Comparison of ENCODE assay signal across 8 mouse cellular contexts in genomic region chr4:133212562-133213267, GRCm38 (mm10). TPM values are rescaled to one million over a fixed set of nuclear protein-coding genes. Genes with fewer than 3 reads are reported as not detected.
DNase-seq lines count a peak whose midpoint lies in the region; ATAC-seq and TF ChIP-seq lines count a peak whose summit lies in the region.

No protein-coding gene starts in this region.

- H3K4me1 ChIP-seq in hindbrain, embryonic 15.5 days (replicated peaks) = peaks cover 26% of the 10 kb centered on the region

- no peak for DNase-seq in Patski (ENCODE audit: low read depth, low spot score)
- peak; percentile 82 to 86 for DNase-seq in cerebellum, postnatal 36 days
- DNase-seq in gastrocnemius, adult 18-20 months (ENCODE audit: low spot score) = peak; percentile 84
- DNase-seq in left cerebral cortex, adult 11 months (ENCODE audit: low spot score) = peak; percentile 66
- DNase-seq in lung, postnatal 36 days = peak; percentile 88
- DNase-seq in right cerebral cortex, adult 18-20 months = peak; percentile 88
- peak; percentile 65 for DNase-seq in urinary bladder, postnatal 25 days (ENCODE audit: low spot score)

- H3K9ac ChIP-seq in hindbrain, embryonic 15.5 days = peak overlapping the region; percentile 63

- peak overlapping the region; percentile 88 for H3K4me2 ChIP-seq in hindbrain, embryonic 15.5 days

- no peak overlapping the region for H3K27ac ChIP-seq in hindbrain, embryonic 15.5 days (replicated peaks)

- no peaks in the 10 kb centered on the region for H3K9me3 ChIP-seq in hindbrain, embryonic 15.5 days

- in situ Hi-C loops in Patski (cut with MboI; ENCODE audit: low pct_unique_long_range_greater_than_20kb) = loop anchor here (5.0 to 10.0 kb wide), 2 partner anchors 205 to 268 kb away; no protein-coding TSS in a partner anchor

- H3K27me3 ChIP-seq in Patski = no peaks in the 10 kb centered on the region
- H3K27me3 ChIP-seq in hindbrain, embryonic 15.5 days = peaks cover 15% of the 10 kb centered on the region

- H3K36me3 ChIP-seq in hindbrain, embryonic 15.5 days = no peaks in the 10 kb centered on the region

- POLR2A ChIA-PET in Patski (lab: Charles Lee) = interaction anchor here (0.6 kb wide), 1 partner anchor 130 kb away, joined by 3 read pairs; no protein-coding TSS in a partner anchor

- H3K4me3 ChIP-seq in hindbrain, embryonic 15.5 days = peak overlapping the region; percentile 67

- no peak for TF ChIP-seq CTCF in Patski (IDR thresholded peaks at IDR 0.05)

- peak; percentile 40 for ATAC-seq in Patski
- peak; percentile 86 for ATAC-seq in hindbrain, embryonic 15.5 days (ENCODE audit: low FRiP score, low read depth)

- CTCF ChIA-PET in Patski (lab: Charles Lee) = no interaction called here

- WGBS in hindbrain, embryonic 15.5 days = 2% methylated on average over 43 of the region's 44 CpGs

RNA-seq across cellular contexts. Expression of gene Gpr3, which starts 0.4 kb away (rescaled TPM):
- polyA plus RNA-seq in Patski (2021) = 0.63 TPM
- total RNA-seq in gastrocnemius, adult 18-20 months (2021) = not detected
- polyA plus RNA-seq in hindbrain, embryonic 15.5 days (2015; fragmentation: Nextera tagmentation; extraction: Ambion mirVana) = 1.6 and 2.7 TPM in 2 replicates

RNA-seq across cellular contexts. Expression of gene Cd164l2, which starts 0.8 kb away (rescaled TPM):
- 0.51 TPM for polyA plus RNA-seq in Patski (2021)
- total RNA-seq in gastrocnemius, adult 18-20 months (2021) = not detected
- 3.0 and 4.5 TPM in 2 replicates for polyA plus RNA-seq in hindbrain, embryonic 15.5 days (2015; fragmentation: Nextera tagmentation; extraction: Ambion mirVana)

RNA-seq across cellular contexts. Expression of gene Map3k6, which starts 27.9 kb away (rescaled TPM):
- polyA plus RNA-seq in Patski (2021) = 3.3 TPM
- 10 to 100 TPM in 1 of 2 experiments, 1 to 10 TPM in 1; 8.8 to 11.4 TPM for total RNA-seq in gastrocnemius, adult 18-20 months (2021)
- polyA plus RNA-seq in hindbrain, embryonic 15.5 days (2015; fragmentation: Nextera tagmentation; extraction: Ambion mirVana) = 1.8 and 2.2 TPM in 2 replicates

RNA-seq across cellular contexts. Expression of gene Sytl1, which starts 50.2 kb away (rescaled TPM):
- 0.15 TPM for polyA plus RNA-seq in Patski (2021)
- total RNA-seq in gastrocnemius, adult 18-20 months (2021) = under 1 TPM; 0.12 to 0.14 TPM
- 0.32 and 0.35 TPM in 2 replicates for polyA plus RNA-seq in hindbrain, embryonic 15.5 days (2015; fragmentation: Nextera tagmentation; extraction: Ambion mirVana)
